Mouse (Mus musculus): Measurements from ENCODE around the gene Prcp. TPM values are rescaled to one million over a fixed set of nuclear protein-coding genes. Genes with fewer than 3 reads are reported as not detected.

Gene Prcp
- polyA plus RNA-seq, 1 experiment = 19.7 TPM

- Histone ChIP-seq H3K36me3 (ENCODE audit: control insufficient read depth, insufficient read depth, low read length) (no peaks in the 10 kb centered on the region), H3K4me3 (ENCODE audit: control insufficient read depth, insufficient read depth, low read length) (no peak overlapping the region), H3K27ac (ENCODE audit: control insufficient read depth, insufficient read depth, low read length) (no peak overlapping the region), H3K27me3 (ENCODE audit: control insufficient read depth, insufficient read depth, low read length) (no peaks in the 10 kb centered on the region), H3K4me1 (replicated peaks; ENCODE audit: control insufficient read depth, insufficient read depth, low read length) (no peaks in the 10 kb centered on the region)
- 67% methylated on average over 5 of the region's 5 CpGs for WGBS
- TF ChIP-seq CTCF (IDR thresholded peaks at IDR 0.05; ENCODE audit: borderline replicate concordance, control insufficient read depth, extremely low read depth, insufficient read depth, low read length, poor library complexity) (no peak), POLR2A (IDR thresholded peaks at IDR 0.05; ENCODE audit: control insufficient read depth, extremely low read depth, insufficient read depth, low read length, poor library complexity) (no peak)
- DNase-seq = no peak
Measured at GRCm38 (mm10) chr7:92936747-92937146, 62.5 kb downstream of the Prcp start.

GRCm38 (mm10) chr7:92937955-92938354 is 63.7 kb downstream of the Prcp start:
- H3K4me3 ChIP-seq (ENCODE audit: control insufficient read depth, insufficient read depth, low read length) = no peak overlapping the region
- H3K27me3 ChIP-seq (ENCODE audit: control insufficient read depth, insufficient read depth, low read length) = no peaks in the 10 kb centered on the region
- H3K36me3 ChIP-seq (ENCODE audit: control insufficient read depth, insufficient read depth, low read length) = no peaks in the 10 kb centered on the region
- H3K27ac ChIP-seq (ENCODE audit: control insufficient read depth, insufficient read depth, low read length) = no peak overlapping the region
- no peak for DNase-seq
- TF ChIP-seq POLR2A (IDR thresholded peaks at IDR 0.05; ENCODE audit: control insufficient read depth, extremely low read depth, insufficient read depth, low read length, poor library complexity) = no peak
- TF ChIP-seq CTCF (IDR thresholded peaks at IDR 0.05; ENCODE audit: borderline replicate concordance, control insufficient read depth, extremely low read depth, insufficient read depth, low read length, poor library complexity) = no peak
- 51% methylated on average over 6 of the region's 6 CpGs for WGBS
- H3K4me1 ChIP-seq (replicated peaks; ENCODE audit: control insufficient read depth, insufficient read depth, low read length) = no peaks in the 10 kb centered on the region

- Histone ChIP-seq H3K27ac (ENCODE audit: control insufficient read depth, insufficient read depth, low read length) (no peak overlapping the region), H3K4me1 (replicated peaks; ENCODE audit: control insufficient read depth, insufficient read depth, low read length) (no peaks in the 10 kb centered on the region), H3K36me3 (ENCODE audit: control insufficient read depth, insufficient read depth, low read length) (no peaks in the 10 kb centered on the region), H3K27me3 (ENCODE audit: control insufficient read depth, insufficient read depth, low read length) (no peaks in the 10 kb centered on the region), H3K4me3 (ENCODE audit: control insufficient read depth, insufficient read depth, low read length) (no peak overlapping the region)
- DNase-seq = no peak
- TF ChIP-seq POLR2A (IDR thresholded peaks at IDR 0.05; ENCODE audit: control insufficient read depth, extremely low read depth, insufficient read depth, low read length, poor library complexity) (no peak), CTCF (IDR thresholded peaks at IDR 0.05; ENCODE audit: borderline replicate concordance, control insufficient read depth, extremely low read depth, insufficient read depth, low read length, poor library complexity) (no peak)
- WGBS = 85% methylated on average over 5 of the region's 5 CpGs
Measured at GRCm38 (mm10) chr7:92939776-92940175, 65.5 kb downstream of the Prcp start.

- H3K36me3 ChIP-seq (ENCODE audit: control insufficient read depth, insufficient read depth, low read length) = no peaks in the 10 kb centered on the region
- WGBS = 85% methylated on average over 3 of the region's 3 CpGs
- H3K27ac ChIP-seq (ENCODE audit: control insufficient read depth, insufficient read depth, low read length) = no peak overlapping the region
- H3K27me3 ChIP-seq (ENCODE audit: control insufficient read depth, insufficient read depth, low read length) = no peaks in the 10 kb centered on the region
- H3K4me3 ChIP-seq (ENCODE audit: control insufficient read depth, insufficient read depth, low read length) = no peak overlapping the region
- no peaks in the 10 kb centered on the region for H3K4me1 ChIP-seq (replicated peaks; ENCODE audit: control insufficient read depth, insufficient read depth, low read length)
- TF ChIP-seq POLR2A (IDR thresholded peaks at IDR 0.05; ENCODE audit: control insufficient read depth, extremely low read depth, insufficient read depth, low read length, poor library complexity) = no peak
- no peak for TF ChIP-seq CTCF (IDR thresholded peaks at IDR 0.05; ENCODE audit: borderline replicate concordance, control insufficient read depth, extremely low read depth, insufficient read depth, low read length, poor library complexity)
- DNase-seq = no peak
Measured at GRCm38 (mm10) chr7:92950775-92951174, 76.5 kb downstream of the Prcp start.

GRCm38 (mm10) chr7:92952210-92952609 is 77.9 kb downstream of the Prcp start:
- Histone ChIP-seq H3K4me1 (replicated peaks; ENCODE audit: control insufficient read depth, insufficient read depth, low read length) (no peaks in the 10 kb centered on the region), H3K4me3 (ENCODE audit: control insufficient read depth, insufficient read depth, low read length) (no peak overlapping the region), H3K27ac (ENCODE audit: control insufficient read depth, insufficient read depth, low read length) (no peak overlapping the region), H3K36me3 (ENCODE audit: control insufficient read depth, insufficient read depth, low read length) (no peaks in the 10 kb centered on the region), H3K27me3 (ENCODE audit: control insufficient read depth, insufficient read depth, low read length) (no peaks in the 10 kb centered on the region)
- no peak for DNase-seq
- 83% methylated on average over 2 of the region's 2 CpGs for WGBS
- TF ChIP-seq POLR2A (IDR thresholded peaks at IDR 0.05; ENCODE audit: control insufficient read depth, extremely low read depth, insufficient read depth, low read length, poor library complexity) (no peak), CTCF (IDR thresholded peaks at IDR 0.05; ENCODE audit: borderline replicate concordance, control insufficient read depth, extremely low read depth, insufficient read depth, low read length, poor library complexity) (no peak)

GRCm38 (mm10) chr7:92959758-92960157 is 85.5 kb downstream of the Prcp start:
- no peak overlapping the region for H3K4me3 ChIP-seq (ENCODE audit: control insufficient read depth, insufficient read depth, low read length)
- H3K27ac ChIP-seq (ENCODE audit: control insufficient read depth, insufficient read depth, low read length) = no peak overlapping the region
- TF ChIP-seq CTCF (IDR thresholded peaks at IDR 0.05; ENCODE audit: borderline replicate concordance, control insufficient read depth, extremely low read depth, insufficient read depth, low read length, poor library complexity) = no peak
- TF ChIP-seq POLR2A (IDR thresholded peaks at IDR 0.05; ENCODE audit: control insufficient read depth, extremely low read depth, insufficient read depth, low read length, poor library complexity) = no peak
- H3K36me3 ChIP-seq (ENCODE audit: control insufficient read depth, insufficient read depth, low read length) = no peaks in the 10 kb centered on the region
- no peaks in the 10 kb centered on the region for H3K27me3 ChIP-seq (ENCODE audit: control insufficient read depth, insufficient read depth, low read length)
- H3K4me1 ChIP-seq (replicated peaks; ENCODE audit: control insufficient read depth, insufficient read depth, low read length) = no peaks in the 10 kb centered on the region
- DNase-seq = no peak
- WGBS = 90% methylated on average over 3 of the region's 3 CpGs

- Histone ChIP-seq H3K27ac (ENCODE audit: control insufficient read depth, insufficient read depth, low read length) (no peak overlapping the region), H3K36me3 (ENCODE audit: control insufficient read depth, insufficient read depth, low read length) (no peaks in the 10 kb centered on the region), H3K27me3 (ENCODE audit: control insufficient read depth, insufficient read depth, low read length) (no peaks in the 10 kb centered on the region), H3K4me1 (replicated peaks; ENCODE audit: control insufficient read depth, insufficient read depth, low read length) (no peaks in the 10 kb centered on the region), H3K4me3 (ENCODE audit: control insufficient read depth, insufficient read depth, low read length) (no peak overlapping the region)
- WGBS = 37% methylated on average over 1 of the region's 1 CpGs
- DNase-seq = no peak
- TF ChIP-seq POLR2A (IDR thresholded peaks at IDR 0.05; ENCODE audit: control insufficient read depth, extremely low read depth, insufficient read depth, low read length, poor library complexity) (no peak), CTCF (IDR thresholded peaks at IDR 0.05; ENCODE audit: borderline replicate concordance, control insufficient read depth, extremely low read depth, insufficient read depth, low read length, poor library complexity) (no peak)
Measured at GRCm38 (mm10) chr7:92961876-92962275, 87.6 kb downstream of the Prcp start.

Data from thymus, adult 2 months (tissue).